Mouse (Mus musculus) urinary bladder, postnatal 14 days (tissue): ENCODE data around the gene Ang.

Experiments used
- DNase-seq: peaks from one replicate; pipeline ENCODE4 v3.0.0; 2021; ENCODE audit warnings: low spot score

The Ang gene

DNA sequence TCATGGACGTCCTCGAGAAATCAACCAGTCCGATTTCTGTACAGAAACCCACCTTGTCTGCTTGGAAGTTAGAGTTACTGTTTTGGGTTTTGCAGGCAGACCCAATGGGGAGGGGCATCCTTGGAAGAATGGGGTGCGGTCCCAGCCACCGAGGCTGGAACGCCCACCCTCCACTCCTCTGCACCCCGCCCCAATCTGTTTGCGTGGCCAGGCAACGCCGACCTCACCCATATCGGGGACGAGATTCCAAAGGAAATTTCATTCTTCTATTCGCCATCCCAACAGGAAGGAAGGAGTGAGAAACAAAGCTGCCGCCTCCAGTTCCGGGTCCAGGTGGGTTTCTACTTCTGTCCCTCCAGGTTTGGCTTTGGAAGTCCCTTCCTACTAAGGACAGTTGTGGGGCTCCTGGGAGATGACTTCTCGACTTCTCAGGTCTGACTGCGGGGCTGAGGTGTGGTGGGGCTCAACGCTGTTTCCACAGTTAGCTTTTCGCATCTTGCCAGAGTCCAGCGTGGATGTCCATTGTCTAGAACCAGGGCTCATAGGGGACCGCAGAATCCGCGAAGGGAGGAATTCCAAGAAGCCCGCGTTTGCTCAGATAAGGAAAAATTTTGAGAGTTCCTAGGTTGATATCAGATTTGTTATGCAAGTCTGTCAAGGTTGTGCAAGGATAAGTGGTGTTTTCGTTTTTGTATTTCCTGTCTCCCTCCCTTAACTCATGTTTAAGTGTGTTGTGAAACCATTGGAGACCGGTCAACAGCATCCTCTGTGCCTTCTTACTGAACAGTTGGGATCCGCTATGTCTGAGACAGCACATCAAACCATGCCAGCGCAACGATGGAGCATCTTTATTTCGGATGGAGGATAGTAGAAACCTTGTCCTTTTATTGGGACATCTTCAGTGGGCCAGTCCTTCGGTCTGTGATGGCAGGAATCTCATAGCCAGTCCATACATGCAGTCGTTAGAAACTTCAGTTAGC, at the start of gene Ang, which contains the start of gene Rnase4:
Ang (plus strand) TSS at position 230 of the 980 bp plus-strand sequence.
Rnase4 (plus strand) TSS at position 157 of the 980 bp plus-strand sequence.
- DNase-seq, result peak; percentile 77

DNA sequence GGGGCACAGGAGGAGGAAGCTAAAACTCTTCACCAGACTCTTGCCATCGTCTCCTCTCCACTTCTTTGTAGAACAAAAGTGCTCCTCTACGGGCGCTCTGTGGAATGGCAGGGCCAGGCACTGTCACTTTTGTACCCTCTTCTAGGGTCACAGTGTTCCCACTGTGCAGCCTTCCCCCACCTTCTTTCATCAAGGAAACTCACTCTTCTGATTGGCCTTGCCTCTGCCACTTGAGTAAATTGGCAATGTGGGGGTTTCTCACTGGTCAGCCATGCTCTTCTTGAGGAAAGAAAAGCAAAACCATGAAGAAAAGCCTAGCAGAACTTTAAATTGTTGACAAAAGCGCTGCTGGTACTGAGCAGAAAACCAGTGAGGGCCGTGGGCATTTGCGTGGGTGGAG, 49.2 kb upstream of the Ang start, which contains the start of gene Rnase9:
Rnase9 (minus strand) TSS at position 101 of the 400 bp plus-strand sequence.
- DNase-seq, result no peak

DNA sequence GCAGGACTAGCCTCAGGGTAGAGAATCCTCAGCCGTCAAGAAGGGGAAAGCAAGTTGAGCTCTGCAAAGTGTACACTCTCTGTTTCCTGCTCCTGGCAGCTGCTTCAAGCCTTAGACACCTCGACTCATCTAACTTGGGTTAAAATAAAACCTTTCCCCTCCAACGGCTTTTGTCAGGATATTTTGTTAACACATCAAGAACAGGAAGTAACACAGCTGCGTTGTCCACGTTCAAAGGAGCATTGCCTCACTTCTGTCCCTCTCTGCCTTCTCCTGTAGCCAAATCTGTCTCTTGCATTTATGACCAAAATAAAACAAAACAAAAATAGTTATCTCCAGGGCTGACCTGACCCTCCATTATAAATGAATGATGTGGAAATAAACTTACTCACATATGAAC, 43.1 kb upstream of the Ang start:
- DNase-seq, result no peak

DNA sequence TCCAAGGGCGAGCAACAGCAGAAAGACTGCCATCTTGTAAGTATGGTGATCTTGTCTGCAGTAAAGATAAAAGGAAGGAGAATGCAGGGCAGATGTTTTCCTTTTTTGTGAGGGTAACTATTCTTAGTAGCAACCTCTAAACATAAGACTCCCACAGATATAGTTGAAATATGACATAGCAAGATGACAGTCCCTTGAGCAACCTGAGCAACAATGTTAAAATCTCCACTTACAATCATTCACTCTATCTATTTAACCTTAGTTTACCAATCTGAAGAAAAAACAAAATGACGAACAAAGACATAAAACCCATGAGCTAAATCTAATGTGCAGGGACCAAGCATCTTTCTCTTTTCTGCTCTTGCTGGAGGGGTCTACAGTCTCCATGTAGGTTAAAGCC, 40.9 kb upstream of the Ang start, which contains the start of gene Rnase11:
Rnase11 (minus strand) TSS at position 101 of the 400 bp plus-strand sequence.
- no peak for DNase-seq

DNA sequence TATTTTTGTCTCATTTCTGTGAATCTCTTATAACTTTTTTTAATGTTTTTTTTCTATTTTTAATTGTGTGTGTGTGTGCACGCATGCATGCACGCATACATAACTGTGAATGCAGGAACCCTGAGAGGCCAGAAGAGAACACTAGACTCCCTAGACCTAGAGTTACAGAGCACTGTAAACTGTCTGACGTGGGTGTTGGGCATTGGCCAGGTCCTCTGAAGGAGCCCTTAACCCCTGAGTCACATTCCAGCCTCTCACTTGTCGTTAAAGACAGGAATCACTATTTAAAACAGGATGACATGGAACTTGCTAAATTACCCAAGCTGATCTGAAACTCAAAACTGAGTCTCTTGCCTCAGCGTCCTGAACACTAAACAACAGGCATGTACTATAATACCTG, 39.0 kb upstream of the Ang start:
- no peak for DNase-seq

DNA sequence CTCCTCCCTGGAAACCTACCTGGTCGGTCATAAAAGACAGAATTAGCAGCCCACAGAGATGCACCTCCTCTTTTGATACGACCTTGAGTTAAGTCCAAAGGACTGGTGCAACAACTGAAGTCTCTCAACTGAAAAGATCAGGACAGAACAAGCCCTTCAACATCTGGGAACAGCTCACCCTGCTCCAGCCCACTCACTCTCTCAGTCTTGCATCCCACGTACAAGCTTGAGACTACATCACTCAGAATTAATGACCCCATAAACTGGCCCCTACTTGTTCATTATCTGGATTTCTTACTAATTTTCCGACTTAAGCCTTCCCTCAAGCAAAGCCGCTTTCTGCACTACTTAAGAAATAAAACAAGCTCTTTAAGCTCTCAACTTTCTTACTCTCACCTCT, 37.8 kb upstream of the Ang start:
- DNase-seq, result no peak

DNA sequence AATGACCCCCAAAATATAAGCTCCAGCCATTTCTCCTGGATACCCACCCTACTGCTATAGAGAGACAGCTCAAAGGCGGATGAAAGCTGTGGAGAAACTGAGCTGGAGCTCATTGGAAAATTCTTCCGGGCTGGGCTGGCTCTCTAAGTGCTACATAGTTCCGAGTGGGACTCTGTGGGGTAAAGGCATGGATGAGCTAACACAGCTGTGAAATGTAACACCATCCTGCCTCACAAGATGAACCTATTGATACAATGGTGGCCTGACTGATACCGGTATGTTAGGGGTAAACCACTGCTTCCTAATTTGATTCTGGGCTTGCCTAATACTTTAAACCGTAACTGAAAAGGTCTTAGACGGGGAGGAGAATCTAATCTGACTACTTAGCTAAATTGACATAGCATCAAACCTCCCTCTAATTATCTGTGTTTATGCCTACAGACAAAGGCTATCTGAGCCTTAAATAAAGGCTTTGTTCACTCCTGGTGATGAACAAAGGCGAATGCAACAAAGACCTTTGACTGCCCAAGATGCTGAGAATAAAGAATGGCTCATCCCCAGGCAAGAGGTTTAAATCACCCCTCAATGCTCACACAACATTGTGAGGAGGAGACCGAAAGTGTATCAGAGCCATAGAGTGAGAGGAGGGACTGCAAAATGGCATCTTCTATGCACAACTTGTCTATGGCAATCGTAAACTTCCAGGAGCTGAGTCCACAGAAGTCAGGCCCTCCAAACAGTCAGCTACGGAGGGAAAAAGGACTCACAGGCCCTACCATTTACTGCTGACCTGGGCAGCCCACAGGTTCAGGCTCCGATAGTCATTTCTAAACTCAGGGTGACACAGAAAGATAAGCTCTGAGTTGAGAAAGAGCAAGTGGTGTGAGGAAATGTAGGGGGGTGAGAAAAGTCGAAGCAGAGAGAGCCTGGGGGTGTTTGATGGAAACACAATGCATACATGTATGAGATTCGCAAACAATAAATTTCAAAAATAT, 36.4 kb upstream of the Ang start:
- no peak for DNase-seq

DNA sequence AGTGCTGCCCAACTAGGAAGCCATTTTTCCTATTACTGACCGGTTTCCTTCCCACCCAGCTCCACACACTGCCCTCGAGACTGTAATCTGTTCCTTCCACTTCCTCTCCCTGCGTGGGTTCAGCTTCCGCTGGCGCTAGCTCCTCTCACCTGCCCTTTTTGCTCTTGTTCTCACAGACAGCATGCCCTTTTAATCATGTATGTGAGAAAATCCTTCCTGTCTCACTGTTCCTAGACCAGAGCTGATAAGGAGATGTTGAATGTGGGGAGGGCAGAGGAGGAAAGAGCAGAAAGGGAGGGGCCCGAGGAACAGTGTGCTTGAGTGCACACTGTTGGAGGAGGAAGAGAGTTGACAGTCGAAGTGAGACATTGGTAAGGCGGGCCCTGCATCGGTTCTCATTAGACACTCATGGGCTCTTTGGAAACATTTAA, 33.5 kb upstream of the Ang start, which contains the start of gene Rnase12:
Rnase12 (minus strand) TSS at position 261 of the 431 bp plus-strand sequence.
- DNase-seq, result no peak

DNA sequence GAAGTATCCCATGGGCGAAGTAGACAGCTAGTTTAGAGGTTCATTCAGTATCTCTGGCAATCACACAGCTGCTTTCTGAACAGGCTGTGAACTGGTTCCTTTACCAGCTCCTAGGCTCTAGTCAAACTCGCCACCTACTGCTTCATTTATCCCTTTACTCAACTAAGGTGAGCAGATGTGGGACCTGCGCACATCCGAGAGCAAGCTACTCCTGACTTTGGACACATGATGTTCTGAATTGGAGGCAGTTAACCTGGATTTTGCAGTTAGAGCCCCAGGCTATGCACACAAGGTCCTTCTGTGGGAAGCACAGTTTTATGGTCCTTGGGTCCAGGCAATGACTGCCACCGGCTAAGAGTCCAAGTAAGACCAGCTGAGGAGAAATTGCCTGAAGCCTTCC, 30.2 kb upstream of the Ang start:
- DNase-seq, result no peak

DNA sequence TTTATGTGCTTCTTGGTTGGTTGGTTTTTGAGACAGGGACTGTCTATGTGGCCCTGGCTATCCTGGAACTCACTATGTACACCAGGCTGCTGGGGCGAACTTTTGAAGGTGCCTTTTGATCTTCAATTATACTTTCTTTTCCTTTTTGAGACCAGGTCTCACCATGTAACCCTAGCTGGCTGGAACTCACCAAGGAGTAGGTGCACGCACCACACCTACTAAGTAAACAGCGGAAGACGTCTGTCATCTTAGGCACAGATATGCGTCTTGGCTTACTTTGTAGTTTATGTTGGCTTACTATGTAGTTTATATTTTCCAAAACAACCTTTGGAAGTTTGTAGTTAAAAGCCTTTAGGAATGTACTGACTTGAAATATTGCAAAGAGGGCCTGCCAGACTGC, 22.0 kb upstream of the Ang start:
- no peak for DNase-seq

DNA sequence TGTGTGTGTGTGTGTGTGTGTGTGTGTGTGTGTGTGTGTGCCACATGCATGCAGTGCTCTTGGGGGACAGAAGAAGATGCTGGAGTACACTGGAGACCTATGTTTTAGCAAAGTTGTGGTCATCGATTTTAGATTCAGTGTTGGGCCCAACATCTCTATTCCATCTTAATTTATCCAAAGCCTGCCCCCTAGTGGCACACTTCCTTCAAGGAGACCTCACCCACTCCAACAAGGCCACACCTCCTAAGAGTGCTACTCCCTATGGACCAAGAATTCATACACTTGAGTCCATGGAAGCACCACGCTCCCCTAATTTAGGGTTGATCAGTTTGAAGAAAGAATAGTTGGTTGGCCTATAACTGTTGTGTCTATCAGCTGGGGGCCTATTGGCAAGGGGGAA, 21.3 kb upstream of the Ang start:
- peak; percentile 50 for DNase-seq

DNA sequence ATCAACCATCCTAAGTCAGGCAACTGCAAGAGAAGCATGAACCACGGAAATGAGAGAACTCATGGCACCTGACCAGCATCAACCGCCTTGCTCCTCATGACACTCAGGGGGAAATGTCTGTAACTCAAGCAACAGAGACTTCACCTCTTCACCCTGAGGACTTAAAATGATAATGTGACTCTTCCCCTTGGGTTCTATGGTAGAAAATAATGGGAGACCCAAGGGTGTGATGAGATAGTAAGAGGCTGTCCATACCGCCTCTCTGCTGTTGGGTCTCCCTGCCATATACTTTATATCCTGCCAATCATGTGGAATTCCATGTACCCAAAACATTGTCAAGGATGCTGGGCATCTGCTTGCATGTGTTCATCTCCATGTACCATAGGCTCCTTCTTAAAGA, 16.6 kb upstream of the Ang start, which contains the start of gene Olfr750:
Olfr750 (minus strand) TSS at position 101 of the 400 bp plus-strand sequence.
- DNase-seq, result no peak

DNA sequence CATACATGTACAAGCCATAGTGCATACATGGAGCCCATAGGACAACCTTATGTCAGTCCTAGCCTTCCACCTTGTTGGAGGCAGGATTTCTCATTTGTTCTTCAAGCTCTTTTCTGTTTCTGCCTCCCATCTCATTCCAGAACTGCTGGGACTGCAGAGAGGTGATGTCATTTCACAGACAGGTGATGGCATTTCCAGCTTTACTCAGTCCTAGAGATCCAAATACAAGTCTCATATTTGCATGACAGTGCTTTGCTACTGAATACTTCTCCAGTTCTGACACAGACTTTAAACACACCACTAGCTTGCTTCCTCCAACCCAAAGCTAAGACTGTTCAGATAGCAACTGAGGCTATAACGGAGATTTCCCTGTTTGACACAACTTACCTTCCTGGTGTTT, 11.8 kb upstream of the Ang start:
- no peak for DNase-seq

DNA sequence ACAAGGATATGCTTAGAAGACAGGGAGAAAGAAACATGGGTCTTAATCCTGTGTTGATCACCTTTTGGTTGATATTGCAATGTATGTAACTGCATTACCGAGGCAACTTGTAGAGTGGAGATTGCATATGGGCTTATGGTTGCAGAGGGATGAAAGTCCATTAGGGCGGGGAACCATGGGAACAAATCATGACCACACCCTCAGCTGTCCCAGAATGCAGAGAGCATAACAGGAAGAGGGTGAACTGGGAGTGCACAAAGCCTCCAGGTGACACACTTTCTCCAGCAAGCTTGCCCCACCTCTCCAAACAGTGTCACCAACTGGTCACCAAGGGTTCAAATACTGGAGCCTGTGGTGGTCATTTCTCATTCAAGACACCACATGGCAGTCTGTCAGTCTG, 9.9 kb upstream of the Ang start:
- no peak for DNase-seq

DNA sequence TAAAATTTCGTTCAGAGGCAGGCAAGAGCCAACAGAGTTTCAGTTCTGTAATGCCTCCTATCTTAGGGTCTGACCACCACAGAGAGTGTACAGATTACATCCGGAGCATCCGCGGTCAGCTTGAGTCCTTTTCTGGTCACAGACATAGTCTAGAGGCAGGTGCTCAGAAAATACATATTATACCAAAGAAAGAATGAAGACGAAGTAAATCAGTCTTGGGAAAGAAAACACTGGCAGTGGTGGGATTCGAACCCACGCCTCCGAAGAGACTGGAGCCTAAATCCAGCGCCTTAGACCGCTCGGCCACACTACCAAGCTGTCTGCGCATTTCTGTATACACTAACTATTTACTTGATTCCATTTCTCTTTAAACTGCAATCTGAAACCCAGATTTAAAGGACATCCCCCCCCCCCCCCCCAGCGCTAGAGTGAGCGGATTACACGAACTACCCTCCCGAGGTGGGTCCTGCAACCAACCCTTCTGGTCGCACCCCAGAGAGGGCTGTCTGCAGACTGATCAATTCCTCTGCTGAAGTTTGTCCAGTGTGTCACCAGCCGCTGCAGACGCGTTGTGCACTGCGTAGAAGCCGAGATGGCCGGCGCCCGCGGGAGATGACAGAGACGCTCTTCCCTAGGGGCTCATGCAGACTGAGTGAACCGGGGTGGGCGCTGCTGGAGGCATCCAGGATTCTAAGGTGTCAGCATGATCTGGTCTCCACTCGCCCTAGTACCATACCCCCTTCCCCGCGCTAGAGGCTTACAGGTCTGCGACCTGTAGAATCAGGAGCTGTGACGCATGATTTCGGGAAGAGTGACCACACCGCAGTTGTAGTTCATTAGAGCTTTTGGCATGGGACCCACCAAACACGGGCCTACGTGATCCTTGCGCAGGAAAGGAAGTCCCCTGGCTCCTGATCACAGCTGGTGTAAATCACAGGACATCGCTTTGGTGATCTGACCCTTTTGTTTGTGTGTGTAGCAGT, 8.1 kb upstream of the Ang start:
- DNase-seq, result peak; percentile 50

DNA sequence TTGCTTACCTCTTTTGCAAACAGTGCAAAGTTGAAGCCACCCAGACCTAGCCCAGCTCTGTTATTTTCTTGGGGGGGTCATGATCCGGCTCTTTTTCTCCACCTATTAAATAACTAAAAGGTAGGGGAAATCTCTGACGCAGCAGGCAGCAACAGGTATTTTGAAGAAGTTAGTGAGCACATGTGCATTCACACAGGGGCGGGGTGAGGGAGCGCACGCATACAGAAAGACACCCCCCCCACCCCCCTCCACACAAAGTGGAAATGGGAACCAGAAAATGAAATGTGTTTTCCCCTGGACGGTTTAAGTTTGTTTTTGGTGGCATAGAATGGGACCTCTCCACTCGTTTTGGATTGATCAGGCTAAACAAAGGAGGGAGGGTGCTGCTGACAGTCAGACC, 7.1 kb upstream of the Ang start:
- DNase-seq, result no peak

DNA sequence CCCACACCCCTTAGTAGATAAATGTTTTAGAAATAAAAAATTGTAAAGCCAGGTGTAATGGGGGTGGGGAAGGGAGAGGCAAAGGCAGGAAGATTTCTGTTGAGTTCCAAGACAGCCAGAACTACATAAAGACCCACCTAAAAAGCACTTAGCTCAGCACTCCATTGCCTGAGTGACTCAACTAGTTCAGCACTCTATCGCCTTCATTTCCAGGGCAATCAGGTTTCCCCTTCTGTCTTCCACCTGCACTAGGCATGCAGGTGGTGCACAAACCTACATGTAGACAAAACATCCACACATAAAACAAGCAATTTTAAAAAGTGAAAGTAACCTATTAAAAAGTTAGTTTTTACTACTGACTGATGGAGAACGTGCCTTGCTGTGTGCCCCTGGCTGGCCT, 5.9 kb upstream of the Ang start:
- DNase-seq, result no peak

DNA sequence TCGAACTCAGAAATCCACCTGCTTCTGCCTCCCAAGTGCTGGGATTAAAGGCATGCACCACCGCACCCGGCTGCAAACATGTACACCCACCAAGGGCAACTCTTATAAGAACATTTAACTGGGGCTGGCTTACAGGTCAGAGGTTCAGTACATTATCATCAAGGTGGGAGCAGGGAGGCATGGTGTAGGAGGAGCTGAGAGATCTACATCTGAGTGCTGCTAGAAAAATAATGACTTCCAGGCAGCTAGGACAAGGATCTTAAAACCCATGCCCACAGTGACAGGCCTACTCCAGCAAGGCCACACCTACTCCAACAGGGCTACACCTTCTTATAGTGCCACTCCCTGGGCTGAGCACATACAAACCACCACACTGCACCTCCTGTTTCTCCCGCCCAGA, 5.0 kb upstream of the Ang start:
- no peak for DNase-seq

DNA sequence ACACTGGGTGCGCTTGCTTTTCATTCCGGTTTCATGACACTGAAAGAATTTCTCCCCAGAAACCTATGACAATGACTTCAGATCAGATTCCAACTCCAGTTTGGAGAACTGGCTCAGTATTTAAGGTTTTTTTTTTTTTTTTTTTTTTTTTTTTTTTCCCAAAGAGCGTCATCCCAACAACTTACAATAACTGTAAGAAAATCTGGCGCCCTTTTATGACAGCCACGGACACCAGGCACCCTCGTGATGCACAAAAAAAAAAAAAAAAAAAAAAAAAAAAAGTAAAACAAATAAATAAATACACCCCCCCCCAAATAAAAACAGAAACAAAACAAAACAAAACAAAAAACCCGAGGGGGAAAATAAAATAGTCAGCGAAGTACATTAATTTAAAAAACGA, 3.2 kb upstream of the Ang start:
- DNase-seq, result no peak

DNA sequence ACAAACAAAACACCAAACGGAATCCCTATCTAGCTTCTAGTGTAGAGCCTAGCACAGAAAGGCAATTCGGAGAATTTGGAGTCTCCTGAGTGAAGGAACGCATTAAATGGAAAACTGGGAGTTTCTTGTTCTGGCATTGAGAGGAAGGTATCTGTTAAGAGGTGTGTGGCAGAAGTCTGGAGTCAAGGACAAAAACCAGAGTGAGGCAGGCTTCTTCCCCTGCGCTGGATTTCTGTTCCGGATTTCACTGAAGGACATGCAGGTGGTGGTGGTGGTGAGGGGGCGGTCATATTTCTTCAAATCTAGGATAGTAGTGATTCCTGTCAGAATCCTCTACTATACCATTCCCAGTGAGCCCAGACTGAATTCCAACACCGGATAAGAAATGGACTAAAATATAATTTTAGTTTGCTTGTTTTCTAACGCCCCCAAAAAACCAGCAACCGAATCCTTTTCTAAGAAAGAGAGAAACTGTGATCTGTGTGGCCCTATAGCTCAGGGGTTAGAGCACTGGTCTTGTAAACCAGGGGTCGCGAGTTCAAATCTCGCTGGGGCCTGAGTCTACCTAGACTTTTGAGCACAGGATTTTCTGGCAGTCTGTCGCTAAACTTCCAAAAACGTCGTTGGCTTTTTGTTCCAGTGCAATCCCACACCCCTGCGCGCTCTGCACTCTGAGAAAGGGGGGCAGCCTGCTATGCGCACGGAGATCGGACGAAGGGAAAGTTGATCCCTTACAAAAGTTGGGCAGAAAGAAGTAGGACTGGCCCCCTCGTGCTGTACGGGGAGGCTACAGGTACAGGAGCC, 2.6 kb upstream of the Ang start:
- DNase-seq, result peak; percentile 87
